Mouse (Mus musculus) brain, embryonic 14.5 days (tissue): ENCODE measurements at regions not wholly inside any gene's neighbourhood (a gene's known extent, or its start where the extent isn't known, plus 50 kb on each side); places are given as distances from the start of the nearest gene placed in this dataset.

ENCODE experiments used
- CTCF ChIP-seq: fragments of 200-500 bp; IDR thresholded peaks from 2 replicates; pipeline ENCODE4 v1.5.1; 2012; ENCODE audit warnings: inconsistent platforms, mild to moderate bottlenecking, moderate library complexity, borderline replicate concordance; ENCODE audit not compliant: insufficient read depth, insufficient read length; ENCODE audit errors: extremely low read depth
- POLR2A ChIP-seq: fragments of 200-500 bp; IDR thresholded peaks from 2 replicates; pipeline ENCODE4 v1.6.1; 2012; ENCODE audit warnings: mild to moderate bottlenecking, inconsistent platforms, borderline replicate concordance; ENCODE audit not compliant: poor library complexity, insufficient read depth, insufficient read length, severe bottlenecking; ENCODE audit errors: extremely low read depth

- no peak for TF ChIP-seq POLR2A
- TF ChIP-seq CTCF = no peak
Observed at GRCm38 (mm10) chr13:53862336-53862735, 193.2 kb downstream of the Drd1 start.
